Mouse (Mus musculus) lung, embryonic 16.5 days (tissue): ENCODE measurements around the gene Stx8. TPM values are rescaled to one million over a fixed set of nuclear protein-coding genes. Genes with fewer than 3 reads are reported as not detected.
A peak's percentile ranks its signal among the peaks of the same experiment; 100 is the strongest.

Experiments used
- ATAC-seq: fragments of 200-750 bp; cut with Nextera tagmentation; 2 replicates; pipeline ENCODE4 v1.8.0; 2017; ENCODE audit warnings: low read depth, mild to moderate bottlenecking, moderate library complexity
- H3K27ac ChIP-seq: fragments of 300-500 bp; sonication (generic); 2 replicates; pipeline ENCODE4 v1.5.1; 2014; ENCODE audit warnings: mild to moderate bottlenecking, control low read depth, low read length
- H3K27me3 ChIP-seq: fragments of 300-500 bp; sonication (generic); 2 replicates; pipeline ENCODE4 v1.6.1; 2014; ENCODE audit warnings: low read depth, low read length, mixed read lengths; ENCODE audit not compliant: control insufficient read depth, insufficient read depth
- H3K36me3 ChIP-seq: fragments of 300-500 bp; sonication (generic); 2 replicates; pipeline ENCODE4 v1.6.1; 2014; ENCODE audit warnings: low read length; ENCODE audit not compliant: control insufficient read depth, insufficient read depth
- H3K4me1 ChIP-seq: fragments of 300-500 bp; sonication (generic); replicated peaks from 2 replicates; pipeline ENCODE4 v1.6.1; 2014; ENCODE audit warnings: low read length, mixed read lengths; ENCODE audit not compliant: control insufficient read depth, insufficient read depth
- H3K4me2 ChIP-seq: fragments of 300-500 bp; sonication (generic); 2 replicates; pipeline ENCODE4 v1.6.1; 2014; ENCODE audit warnings: low read depth, low read length, control low read depth
- H3K4me3 ChIP-seq: fragments of 300-500 bp; sonication (generic); 2 replicates; pipeline ENCODE4 v1.5.1; 2014; ENCODE audit warnings: mild to moderate bottlenecking, low read length, control low read depth
- H3K9ac ChIP-seq: fragments of 300-500 bp; sonication (generic); 2 replicates; pipeline ENCODE4 v1.6.1; 2014; ENCODE audit warnings: low read length, control low read depth
- H3K9me3 ChIP-seq: fragments of 300-500 bp; sonication (generic); 2 replicates; pipeline ENCODE4 v1.6.1; 2016; ENCODE audit warnings: low read length; ENCODE audit not compliant: control insufficient read depth
- WGBS: fragments of 180-500 bp; shearing (Covaris S2); extraction: QIAGEN DNeasy Blood & Tissue Kit; methylation state at CpG from one replicate; pipeline ENCODE4 v1.1.7; 2014; 5-methylcytosine and 5-hydroxymethylcytosine counted together
- polyA plus RNA-seq: library from polyadenylated mRNA; unstranded; fragments of >200 nt; fragmentation: Nextera tagmentation; extraction: Ambion mirVana; gene quantifications from 2 replicates; pipeline ENCODE4 v1.2.1, GENCODE M21; 2015

Stx8 gene
- polyA plus RNA-seq, 1 experiment from 2014 or later: 64.7 TPM

DNA sequence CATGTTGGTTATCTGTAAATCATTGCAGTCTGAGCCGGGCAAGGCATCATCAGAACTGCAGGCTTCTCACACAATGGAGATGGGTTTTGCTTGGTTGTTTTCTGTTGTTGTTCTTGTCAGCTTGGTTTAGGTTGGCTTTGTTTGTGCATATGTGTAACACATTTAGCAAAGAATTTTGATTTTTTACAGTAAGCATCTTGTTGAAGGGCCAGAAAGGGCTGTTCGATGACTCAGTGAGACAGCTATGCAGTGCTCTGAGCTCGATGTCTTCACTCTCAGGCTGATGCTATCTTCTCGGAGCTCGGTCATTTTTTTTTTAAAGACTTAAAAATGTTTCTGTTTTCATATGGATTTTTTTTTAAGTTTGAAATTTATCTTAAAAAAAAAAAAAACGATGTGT is 117.6 kb downstream of the Stx8 start:
- no peak overlapping the region for H3K4me3 ChIP-seq
- ATAC-seq: no peak
- no peak overlapping the region for H3K27ac ChIP-seq
- peaks cover 3% of the 10 kb centered on the region for H3K4me1 ChIP-seq
- H3K36me3 ChIP-seq: no peaks in the 10 kb centered on the region
- peaks cover 2% of the 10 kb centered on the region; the same call in 1 of the 2 replicates for H3K9me3 ChIP-seq
- no peak overlapping the region for H3K4me2 ChIP-seq
- H3K27me3 ChIP-seq: no peaks in the 10 kb centered on the region
- H3K9ac ChIP-seq: no peak overlapping the region
- WGBS: 74% methylated on average over 6 of the region's 6 CpGs

DNA sequence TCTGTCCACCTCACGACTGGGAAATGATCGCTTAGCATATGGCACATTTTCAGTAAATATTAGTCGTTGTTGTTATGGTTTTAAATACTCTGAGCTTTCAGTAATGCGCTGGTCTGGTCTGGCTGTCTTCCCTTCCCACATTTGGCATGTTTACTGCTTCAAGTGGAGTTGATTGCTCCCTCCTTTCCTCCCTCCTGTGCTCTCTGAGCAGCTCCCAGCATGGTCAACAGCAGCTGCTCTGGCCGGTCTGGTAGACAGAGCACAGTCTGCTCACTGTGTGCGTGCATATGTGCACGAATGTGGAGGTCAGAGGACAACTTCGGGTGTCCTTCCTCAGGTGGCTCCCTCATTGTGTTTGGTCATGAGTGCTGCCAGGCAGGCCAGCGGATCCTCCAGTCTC is 120.2 kb downstream of the Stx8 start:
- peak; percentile 75 for ATAC-seq
- H3K27ac ChIP-seq: peak overlapping the region; percentile 21; the same call in 1 of the 2 replicates
- WGBS: 55% methylated on average over 9 of the region's 9 CpGs

DNA sequence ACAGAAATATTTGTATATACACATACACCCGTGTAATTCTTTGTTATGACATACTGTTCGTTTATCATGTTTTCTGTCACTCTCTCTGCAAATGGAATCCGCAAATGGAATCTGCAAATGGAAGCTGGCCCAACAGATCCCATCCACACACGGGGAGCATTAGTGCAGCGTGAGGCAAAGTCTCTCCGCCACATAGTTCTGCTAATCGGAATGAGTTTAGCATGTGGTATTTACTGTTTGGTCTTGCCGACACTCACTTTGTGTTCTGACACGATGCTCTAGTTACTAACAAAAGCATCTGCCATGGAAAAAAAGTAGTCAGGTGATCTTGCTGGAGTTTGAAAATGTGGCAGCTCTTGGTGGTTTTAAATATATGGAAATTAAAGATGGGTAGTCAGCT is 123.4 kb downstream of the Stx8 start:
- 41% methylated on average over 9 of the region's 9 CpGs for WGBS

More for the DNA sequence above, 120.2 kb downstream of the Stx8 start:
- H3K9ac ChIP-seq: no peak overlapping the region
- H3K4me2 ChIP-seq: no peak overlapping the region
- no peaks in the 10 kb centered on the region for H3K27me3 ChIP-seq
- H3K9me3 ChIP-seq: no peaks in the 10 kb centered on the region; the same call in 1 of the 2 replicates
- H3K4me1 ChIP-seq: peaks cover 12% of the 10 kb centered on the region
- H3K4me3 ChIP-seq: no peak overlapping the region
- H3K36me3 ChIP-seq: no peaks in the 10 kb centered on the region

DNA sequence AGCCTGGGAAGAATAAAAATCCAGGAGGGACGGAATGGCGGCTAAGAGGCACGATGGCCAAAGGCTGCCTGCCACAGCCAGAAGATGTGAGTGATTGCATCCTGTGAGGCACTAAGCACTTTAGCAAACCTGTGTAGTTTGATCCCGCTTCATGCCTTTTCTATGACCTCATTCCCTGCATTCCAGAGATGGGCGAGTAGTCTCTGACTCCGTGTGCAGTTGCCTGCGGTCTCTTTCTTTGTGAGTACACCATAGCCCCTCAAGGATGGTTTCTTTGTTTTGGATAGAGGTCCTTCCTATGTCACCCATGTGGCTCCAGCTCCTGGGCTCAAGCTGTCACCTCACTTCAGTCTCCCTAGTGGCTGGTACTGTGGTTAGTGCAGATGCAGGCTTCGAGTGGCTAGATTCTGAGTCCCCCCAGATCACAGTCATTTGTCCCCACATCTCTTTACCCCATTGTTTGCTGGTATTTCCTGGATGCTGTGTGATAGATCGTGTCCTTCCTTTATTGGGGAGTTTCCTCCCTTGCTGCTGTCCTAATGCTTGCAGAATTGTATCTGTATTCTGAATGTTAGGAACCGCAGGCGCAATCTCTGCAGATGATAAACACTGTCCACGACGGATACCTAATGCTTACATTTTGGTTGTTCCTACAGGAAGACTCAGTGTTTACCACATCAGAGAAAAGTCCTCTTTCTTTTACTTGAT is 124.0 kb downstream of the Stx8 start:
- Histone ChIP-seq H3K4me1 (peaks cover 15% of the 10 kb centered on the region), H3K9ac (peak overlapping the region; percentile 31; the same call in 1 of the 2 replicates), H3K9me3 (no peaks in the 10 kb centered on the region), H3K27ac (peak overlapping the region; percentile 80), H3K4me3 (no peak overlapping the region), H3K27me3 (no peaks in the 10 kb centered on the region), H3K4me2 (peak overlapping the region; percentile 29), H3K36me3 (no peaks in the 10 kb centered on the region)
- ATAC-seq: peak; percentile 84
- WGBS: 22% methylated on average over 13 of the region's 13 CpGs

More for the DNA sequence above, 123.4 kb downstream of the Stx8 start:
- peak overlapping the region; percentile 80 for H3K27ac ChIP-seq
- peak overlapping the region; percentile 29 for H3K4me2 ChIP-seq
- no peak for ATAC-seq
- H3K36me3 ChIP-seq: no peaks in the 10 kb centered on the region
- H3K27me3 ChIP-seq: no peaks in the 10 kb centered on the region
- H3K9me3 ChIP-seq: no peaks in the 10 kb centered on the region
- peaks cover 15% of the 10 kb centered on the region for H3K4me1 ChIP-seq
- no peak overlapping the region for H3K4me3 ChIP-seq
- peak overlapping the region; percentile 31; the same call in 1 of the 2 replicates for H3K9ac ChIP-seq

DNA sequence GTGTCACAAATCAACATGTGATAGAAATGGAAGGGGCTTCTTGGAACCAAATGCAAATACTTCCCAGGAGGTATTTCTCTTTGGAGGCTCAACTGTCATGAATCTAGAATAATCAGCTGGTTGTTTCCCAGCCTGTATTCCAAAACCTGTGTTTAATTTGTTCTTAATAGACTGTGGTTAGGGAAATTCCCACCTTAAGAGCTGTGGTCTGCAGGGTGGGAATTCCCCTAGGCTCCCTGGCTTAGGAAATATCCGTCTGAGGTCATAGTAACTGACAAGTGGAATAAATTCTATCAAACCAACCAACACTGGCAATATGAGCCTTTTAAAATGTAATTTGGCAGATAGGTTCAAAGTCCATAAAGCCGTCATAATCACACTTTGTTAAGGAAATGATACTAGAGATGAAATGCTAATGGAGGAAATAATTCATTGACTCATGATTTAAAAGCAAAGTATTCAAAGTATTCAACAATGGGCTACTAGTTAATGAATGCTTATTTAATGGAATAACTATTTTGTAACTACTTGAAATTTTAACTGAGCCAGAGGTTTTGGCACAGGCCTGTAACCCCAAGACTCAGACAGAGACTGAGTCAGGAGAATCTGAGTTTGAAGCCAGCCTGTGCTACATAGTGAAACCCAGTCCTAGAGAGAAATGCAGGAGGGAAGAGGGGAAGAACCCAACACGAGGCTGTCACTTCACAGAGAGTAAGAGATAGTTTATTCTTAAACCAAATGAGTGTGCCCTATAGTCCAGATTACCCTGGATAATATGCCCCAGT is 126.2 kb downstream of the Stx8 start:
- 64% methylated on average over 3 of the region's 3 CpGs for WGBS
- ATAC-seq: no peak

DNA sequence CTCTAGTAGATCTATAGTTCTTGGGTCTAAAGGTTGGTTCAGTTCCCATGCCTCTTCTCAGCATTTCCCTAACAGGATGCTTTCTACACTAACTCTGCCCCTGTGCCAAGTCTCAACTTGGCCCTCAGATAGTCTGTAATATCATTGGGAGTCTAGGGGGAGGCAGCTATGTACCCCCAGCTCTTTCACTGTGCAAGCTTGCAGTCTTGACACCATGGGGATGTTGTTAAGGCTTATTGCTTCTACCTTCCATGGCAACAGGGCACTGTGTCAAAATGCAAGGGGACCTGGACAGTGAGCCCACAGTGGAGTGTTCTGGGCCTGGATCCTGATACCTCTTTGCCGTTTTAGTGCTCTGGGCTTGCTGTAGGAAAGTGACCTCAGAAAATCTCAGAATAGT is 135.6 kb downstream of the Stx8 start:
- no peaks in the 10 kb centered on the region for H3K9me3 ChIP-seq
- H3K27me3 ChIP-seq: no peaks in the 10 kb centered on the region
- no peaks in the 10 kb centered on the region for H3K4me1 ChIP-seq
- WGBS: 94% methylated on average over 1 of the region's 1 CpGs
- no peaks in the 10 kb centered on the region for H3K36me3 ChIP-seq
- no peak for ATAC-seq
- no peak overlapping the region for H3K4me3 ChIP-seq
- no peak overlapping the region for H3K4me2 ChIP-seq
- no peak overlapping the region for H3K9ac ChIP-seq
- H3K27ac ChIP-seq: no peak overlapping the region

More for the DNA sequence above, 126.2 kb downstream of the Stx8 start:
- Histone ChIP-seq H3K36me3 (no peaks in the 10 kb centered on the region), H3K4me3 (no peak overlapping the region), H3K27ac (no peak overlapping the region), H3K9me3 (no peaks in the 10 kb centered on the region), H3K27me3 (no peaks in the 10 kb centered on the region), H3K4me2 (no peak overlapping the region), H3K9ac (no peak overlapping the region), H3K4me1 (peaks cover 12% of the 10 kb centered on the region)

DNA sequence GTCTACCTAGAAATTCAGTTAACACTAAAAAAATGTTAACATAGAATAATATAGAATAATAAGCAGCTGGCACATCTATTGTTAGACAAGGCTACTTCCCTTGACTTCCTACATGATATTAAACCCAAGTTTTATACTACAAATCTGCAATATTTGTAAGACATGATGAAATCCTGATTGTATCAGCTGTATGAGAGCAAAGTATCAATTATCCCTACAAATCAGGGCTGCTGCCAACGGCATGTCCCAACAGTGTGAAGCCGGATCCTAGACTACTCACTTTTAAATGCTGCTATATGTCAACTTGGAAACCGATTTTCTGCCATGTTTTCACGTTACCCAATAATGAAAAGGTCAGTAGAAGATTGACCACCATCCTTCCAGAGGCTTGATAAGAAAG is 137.5 kb downstream of the Stx8 start:
- Histone ChIP-seq H3K4me1 (no peaks in the 10 kb centered on the region), H3K27me3 (no peaks in the 10 kb centered on the region), H3K9ac (no peak overlapping the region), H3K36me3 (no peaks in the 10 kb centered on the region), H3K4me3 (no peak overlapping the region), H3K4me2 (no peak overlapping the region), H3K27ac (no peak overlapping the region), H3K9me3 (no peaks in the 10 kb centered on the region)
- 79% methylated on average over 4 of the region's 4 CpGs for WGBS
- ATAC-seq: no peak

DNA sequence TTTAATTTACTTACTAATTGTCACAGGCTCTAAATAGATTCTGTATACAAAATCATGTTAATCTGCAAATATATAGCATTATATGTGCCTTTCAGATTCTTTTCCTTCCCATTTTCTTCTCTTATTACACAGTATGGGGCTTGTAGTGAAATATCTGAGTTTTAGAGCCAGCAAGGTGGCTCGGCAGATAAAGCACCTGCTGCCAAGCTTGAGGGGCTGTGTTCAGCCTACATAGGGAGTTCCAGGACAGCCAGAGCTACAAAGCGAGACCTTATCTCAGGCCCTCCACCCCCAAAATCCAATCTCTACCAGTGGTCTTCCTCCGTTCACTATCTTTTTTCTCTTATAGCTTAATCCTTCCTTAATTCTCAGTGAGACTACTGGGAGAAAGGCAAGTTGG is 140.1 kb downstream of the Stx8 start:
- Histone ChIP-seq H3K4me3 (no peak overlapping the region), H3K27ac (no peak overlapping the region), H3K36me3 (no peaks in the 10 kb centered on the region), H3K27me3 (no peaks in the 10 kb centered on the region), H3K4me2 (no peak overlapping the region), H3K9ac (no peak overlapping the region), H3K9me3 (no peaks in the 10 kb centered on the region), H3K4me1 (no peaks in the 10 kb centered on the region)
- ATAC-seq: no peak
- 83% methylated on average over 3 of the region's 3 CpGs for WGBS

DNA sequence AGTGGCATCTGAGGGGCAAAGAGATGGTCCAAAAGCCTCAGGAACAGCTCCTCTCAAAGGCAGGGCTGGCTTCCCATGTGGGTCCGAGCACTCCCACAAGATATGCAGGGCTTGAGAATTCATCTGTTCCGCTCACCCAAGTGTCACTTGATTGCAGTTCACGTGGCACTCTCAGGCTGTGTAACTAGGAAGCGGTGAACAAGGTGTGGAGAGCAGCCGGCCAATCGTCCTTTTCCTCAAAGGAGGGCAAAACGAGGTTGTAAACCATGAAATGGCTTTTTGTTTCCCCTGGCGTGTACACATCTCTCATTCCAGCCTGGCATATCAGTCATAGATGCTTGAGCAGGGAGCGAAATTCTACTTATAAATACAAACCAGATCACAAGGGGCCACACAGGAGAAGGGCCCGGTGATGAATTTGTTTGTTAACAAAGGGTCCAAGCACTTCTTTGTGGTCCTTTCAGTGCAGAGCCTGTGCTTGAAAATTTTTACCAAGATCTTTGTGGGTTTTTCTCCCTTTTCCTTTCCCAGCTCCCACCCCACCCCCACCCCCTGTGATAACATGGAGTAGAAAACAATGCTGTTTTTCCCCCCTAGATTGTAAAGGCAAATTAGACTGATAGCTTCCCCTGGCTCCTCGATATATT is 147.6 kb downstream of the Stx8 start:
- no peaks in the 10 kb centered on the region for H3K9me3 ChIP-seq
- 27% methylated on average over 11 of the region's 11 CpGs for WGBS
- H3K4me2 ChIP-seq: peak overlapping the region; percentile 30
- no peak overlapping the region for H3K4me3 ChIP-seq
- H3K36me3 ChIP-seq: no peaks in the 10 kb centered on the region
- no peak for ATAC-seq
- H3K27ac ChIP-seq: peak overlapping the region; percentile 38
- H3K4me1 ChIP-seq: peaks cover 5% of the 10 kb centered on the region; the same call in 1 of the 2 replicates
- no peak overlapping the region for H3K9ac ChIP-seq
- H3K27me3 ChIP-seq: no peaks in the 10 kb centered on the region
